Mouse (Mus musculus): ENCODE data around the gene Rtn3. TPM values are rescaled to one million over a fixed set of nuclear protein-coding genes. Genes with fewer than 3 reads are reported as not detected.

The Rtn3 gene
- polyA plus RNA-seq, 1 experiment = 88.7 TPM

- H3K36me3 ChIP-seq (ENCODE audit: control insufficient read depth, insufficient read depth, low read length) = no peaks in the 10 kb centered on the region
- H3K4me1 ChIP-seq (ENCODE audit: control insufficient read depth, insufficient read depth, low read length) = no peaks in the 10 kb centered on the region
- TF ChIP-seq POLR2A (IDR thresholded peaks at IDR 0.05; ENCODE audit: control insufficient read depth, low read depth, low read length) = no peak
- no peak for TF ChIP-seq CTCF (IDR thresholded peaks at IDR 0.05; ENCODE audit: control insufficient read depth, insufficient read depth, insufficient replicate concordance, low read depth, low read length)
- no peaks in the 10 kb centered on the region for H3K27me3 ChIP-seq (ENCODE audit: control insufficient read depth, insufficient read depth, low read length)
- H3K4me3 ChIP-seq (ENCODE audit: control insufficient read depth, low read depth, low read length) = no peak overlapping the region
- no peak overlapping the region for H3K27ac ChIP-seq (ENCODE audit: control insufficient read depth, insufficient read depth, low read depth, low read length)
Measured at GRCm38 (mm10) chr19:7459370-7459769, 23.7 kb downstream of the Rtn3 start.

GRCm38 (mm10) chr19:7458901-7459300 is 24.2 kb downstream of the Rtn3 start:
- TF ChIP-seq CTCF (IDR thresholded peaks at IDR 0.05; ENCODE audit: control insufficient read depth, insufficient read depth, insufficient replicate concordance, low read depth, low read length) = no peak
- TF ChIP-seq POLR2A (IDR thresholded peaks at IDR 0.05; ENCODE audit: control insufficient read depth, low read depth, low read length) = no peak
- Histone ChIP-seq H3K36me3 (ENCODE audit: control insufficient read depth, insufficient read depth, low read length) (no peaks in the 10 kb centered on the region), H3K27me3 (ENCODE audit: control insufficient read depth, insufficient read depth, low read length) (no peaks in the 10 kb centered on the region), H3K4me1 (ENCODE audit: control insufficient read depth, insufficient read depth, low read length) (no peaks in the 10 kb centered on the region), H3K27ac (ENCODE audit: control insufficient read depth, insufficient read depth, low read depth, low read length) (no peak overlapping the region), H3K4me3 (ENCODE audit: control insufficient read depth, low read depth, low read length) (no peak overlapping the region)

- Histone ChIP-seq H3K4me3 (ENCODE audit: control insufficient read depth, low read depth, low read length) (no peak overlapping the region), H3K27ac (ENCODE audit: control insufficient read depth, insufficient read depth, low read depth, low read length) (no peak overlapping the region), H3K4me1 (ENCODE audit: control insufficient read depth, insufficient read depth, low read length) (no peaks in the 10 kb centered on the region), H3K27me3 (ENCODE audit: control insufficient read depth, insufficient read depth, low read length) (no peaks in the 10 kb centered on the region), H3K36me3 (ENCODE audit: control insufficient read depth, insufficient read depth, low read length) (no peaks in the 10 kb centered on the region)
- TF ChIP-seq POLR2A (IDR thresholded peaks at IDR 0.05; ENCODE audit: control insufficient read depth, low read depth, low read length) (no peak), CTCF (IDR thresholded peaks at IDR 0.05; ENCODE audit: control insufficient read depth, insufficient read depth, insufficient replicate concordance, low read depth, low read length) (no peak)
Measured at GRCm38 (mm10) chr19:7456803-7457202, 26.3 kb downstream of the Rtn3 start.

- Histone ChIP-seq H3K36me3 (ENCODE audit: control insufficient read depth, insufficient read depth, low read length) (no peaks in the 10 kb centered on the region), H3K27ac (ENCODE audit: control insufficient read depth, insufficient read depth, low read depth, low read length) (no peak overlapping the region), H3K4me3 (ENCODE audit: control insufficient read depth, low read depth, low read length) (no peak overlapping the region), H3K27me3 (ENCODE audit: control insufficient read depth, insufficient read depth, low read length) (no peaks in the 10 kb centered on the region), H3K4me1 (ENCODE audit: control insufficient read depth, insufficient read depth, low read length) (peaks cover 4% of the 10 kb centered on the region)
- TF ChIP-seq CTCF (IDR thresholded peaks at IDR 0.05; ENCODE audit: control insufficient read depth, insufficient read depth, insufficient replicate concordance, low read depth, low read length) = no peak
- no peak for TF ChIP-seq POLR2A (IDR thresholded peaks at IDR 0.05; ENCODE audit: control insufficient read depth, low read depth, low read length)
Measured at GRCm38 (mm10) chr19:7445596-7445995, 37.5 kb downstream of the Rtn3 start.

- peaks cover 4% of the 10 kb centered on the region for H3K4me1 ChIP-seq (ENCODE audit: control insufficient read depth, insufficient read depth, low read length)
- no peaks in the 10 kb centered on the region for H3K36me3 ChIP-seq (ENCODE audit: control insufficient read depth, insufficient read depth, low read length)
- no peak overlapping the region for H3K27ac ChIP-seq (ENCODE audit: control insufficient read depth, insufficient read depth, low read depth, low read length)
- no peak overlapping the region for H3K4me3 ChIP-seq (ENCODE audit: control insufficient read depth, low read depth, low read length)
- TF ChIP-seq POLR2A (IDR thresholded peaks at IDR 0.05; ENCODE audit: control insufficient read depth, low read depth, low read length) = no peak
- no peak for TF ChIP-seq CTCF (IDR thresholded peaks at IDR 0.05; ENCODE audit: control insufficient read depth, insufficient read depth, insufficient replicate concordance, low read depth, low read length)
- H3K27me3 ChIP-seq (ENCODE audit: control insufficient read depth, insufficient read depth, low read length) = no peaks in the 10 kb centered on the region
Measured at GRCm38 (mm10) chr19:7445105-7445504, 38.0 kb downstream of the Rtn3 start.

GRCm38 (mm10) chr19:7441493-7441892 is 41.6 kb downstream of the Rtn3 start:
- H3K4me1 ChIP-seq (ENCODE audit: control insufficient read depth, insufficient read depth, low read length) = peaks cover 4% of the 10 kb centered on the region
- H3K27ac ChIP-seq (ENCODE audit: control insufficient read depth, insufficient read depth, low read depth, low read length) = peak overlapping the region; percentile 87
- H3K36me3 ChIP-seq (ENCODE audit: control insufficient read depth, insufficient read depth, low read length) = no peaks in the 10 kb centered on the region
- H3K27me3 ChIP-seq (ENCODE audit: control insufficient read depth, insufficient read depth, low read length) = no peaks in the 10 kb centered on the region
- TF ChIP-seq CTCF (IDR thresholded peaks at IDR 0.05; ENCODE audit: control insufficient read depth, insufficient read depth, insufficient replicate concordance, low read depth, low read length) (no peak), POLR2A (IDR thresholded peaks at IDR 0.05; ENCODE audit: control insufficient read depth, low read depth, low read length) (peak; percentile 49)
- peak overlapping the region; percentile 86 for H3K4me3 ChIP-seq (ENCODE audit: control insufficient read depth, low read depth, low read length)

- Histone ChIP-seq H3K27ac (ENCODE audit: control insufficient read depth, insufficient read depth, low read depth, low read length) (no peak overlapping the region), H3K4me3 (ENCODE audit: control insufficient read depth, low read depth, low read length) (no peak overlapping the region), H3K36me3 (ENCODE audit: control insufficient read depth, insufficient read depth, low read length) (peaks cover 3% of the 10 kb centered on the region), H3K4me1 (ENCODE audit: control insufficient read depth, insufficient read depth, low read length) (peaks cover 4% of the 10 kb centered on the region), H3K27me3 (ENCODE audit: control insufficient read depth, insufficient read depth, low read length) (no peaks in the 10 kb centered on the region)
- TF ChIP-seq POLR2A (IDR thresholded peaks at IDR 0.05; ENCODE audit: control insufficient read depth, low read depth, low read length) (no peak), CTCF (IDR thresholded peaks at IDR 0.05; ENCODE audit: control insufficient read depth, insufficient read depth, insufficient replicate concordance, low read depth, low read length) (no peak)
Measured at GRCm38 (mm10) chr19:7438295-7438694, 44.8 kb downstream of the Rtn3 start.

Data from testis, adult 2 months (tissue).